Mouse (Mus musculus): ENCODE results near the gene Ttll13.

- TF ChIP-seq GATA1 (IDR thresholded peaks at IDR 0.05; ENCODE audit: borderline replicate concordance, low read length): no peak
- TF ChIP-seq FLI1 (IDR thresholded peaks at IDR 0.05; ENCODE audit: low read length): no peak
Observed at GRCm38 (mm10) chr7:80204362-80204761, 41.8 kb upstream of the Ttll13 start.
